Mouse (Mus musculus) mouse embryonic stem cell (cell line): ENCODE results near the gene 4930502E18Rik.
"Not testable (repeated sequence)": the region's sequence is repeated elsewhere in the genome, so short reads cannot be mapped to it uniquely, and the experiment has no call there.

Experiments used
- in situ Hi-C, 2 experiments: fragments of 300-500 bp; cut with MboI; formaldehyde crosslinking; loops; 1 replicate in 1 of 2; 3 replicates in 1 of 2; pipeline ENCODE4 v1.14.3; 2019 to 2020; ENCODE audit warnings: low sequenced_read_pairs in 2 of 2, low pct_unique_long_range_greater_than_20kb in 1 of 2, mixed read lengths in 1 of 2; ENCODE audit not compliant: unreplicated experiment in 1 of 2

The 4930502E18Rik gene

DNA sequence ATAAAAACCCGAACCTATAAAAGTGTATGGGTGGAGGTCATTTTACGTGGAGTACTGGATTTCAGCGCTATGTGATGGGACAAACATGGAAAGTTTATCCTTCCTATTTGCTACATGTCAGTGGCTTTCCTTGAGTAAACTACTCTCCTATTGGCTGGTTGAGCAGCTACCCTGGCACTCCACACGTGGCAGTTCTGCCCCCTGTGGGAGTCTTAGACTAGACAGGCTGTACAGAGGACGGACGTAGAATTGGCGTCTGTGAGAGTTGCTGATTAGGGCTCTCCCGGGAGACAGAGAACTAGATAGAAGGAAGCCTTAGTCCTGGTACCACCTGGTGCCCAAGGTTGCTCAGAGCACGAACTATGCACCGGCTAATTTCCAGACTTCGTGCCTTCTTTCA is at the start of gene 4930502E18Rik:
TSS of gene 4930502E18Rik (plus strand) at position 231 of the 400 bp plus-strand sequence.
- in situ Hi-C loops = no loop called here

DNA sequence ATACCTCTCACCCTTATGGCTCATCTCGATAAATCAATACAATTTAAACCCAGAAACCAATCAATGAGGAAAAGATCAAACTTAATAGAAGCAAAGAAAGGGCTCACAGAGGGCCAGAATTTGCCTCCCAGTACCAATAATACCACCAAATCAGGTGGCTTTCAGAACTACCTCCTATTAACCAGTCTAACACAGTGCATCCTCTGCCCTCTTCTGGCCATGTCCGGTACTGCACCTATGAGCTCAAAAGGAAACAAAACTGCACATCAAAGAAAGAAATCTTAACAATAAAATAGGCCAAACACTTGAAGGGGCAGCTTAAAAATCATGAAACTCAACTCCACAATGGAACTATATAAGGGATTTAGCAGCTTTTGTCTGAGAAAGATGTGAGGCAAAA is 47.7 kb upstream of the 4930502E18Rik start:
- in situ Hi-C loops = not testable (repeated sequence)

DNA sequence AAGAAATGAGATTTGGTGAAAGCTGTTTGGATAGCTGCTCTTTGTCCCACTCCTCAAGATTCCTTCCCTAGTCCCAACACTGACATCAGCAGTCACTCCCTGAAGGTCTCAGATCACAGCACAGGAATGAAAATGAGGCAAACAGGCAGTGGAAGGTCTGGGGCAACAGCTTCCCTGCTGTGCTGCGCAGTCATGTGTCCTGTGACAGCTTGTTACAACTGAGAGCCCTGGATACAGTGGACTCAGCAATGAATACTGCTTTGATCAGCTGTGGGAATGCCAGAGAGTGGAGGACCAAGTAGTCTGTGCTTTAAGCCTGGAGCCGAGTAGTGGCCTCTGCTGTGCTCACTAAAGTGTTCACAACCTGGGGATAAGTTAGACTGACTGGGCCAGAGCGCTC is 42.0 kb upstream of the 4930502E18Rik start:
- in situ Hi-C loops = not testable (repeated sequence)

DNA sequence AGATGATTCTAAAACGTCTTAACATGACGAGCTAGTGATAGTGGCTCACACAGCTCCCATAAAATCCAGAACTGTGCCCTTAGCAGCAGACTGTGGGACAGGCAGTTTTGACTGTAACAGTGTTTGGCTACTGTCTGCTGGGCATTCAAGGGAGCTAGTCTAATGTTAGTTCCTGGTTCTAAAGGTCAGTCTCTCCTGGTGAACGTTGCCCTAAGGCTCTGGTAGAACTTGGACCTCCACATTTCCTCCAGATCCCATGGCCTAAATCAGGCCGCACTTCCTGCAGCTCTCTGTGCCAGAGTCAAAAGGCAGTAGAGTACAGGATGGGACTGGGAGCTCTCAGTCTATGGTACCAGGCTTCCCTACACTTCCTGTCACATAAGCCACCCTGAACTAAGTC is 40.0 kb upstream of the 4930502E18Rik start:
- in situ Hi-C loops = not testable (repeated sequence)

DNA sequence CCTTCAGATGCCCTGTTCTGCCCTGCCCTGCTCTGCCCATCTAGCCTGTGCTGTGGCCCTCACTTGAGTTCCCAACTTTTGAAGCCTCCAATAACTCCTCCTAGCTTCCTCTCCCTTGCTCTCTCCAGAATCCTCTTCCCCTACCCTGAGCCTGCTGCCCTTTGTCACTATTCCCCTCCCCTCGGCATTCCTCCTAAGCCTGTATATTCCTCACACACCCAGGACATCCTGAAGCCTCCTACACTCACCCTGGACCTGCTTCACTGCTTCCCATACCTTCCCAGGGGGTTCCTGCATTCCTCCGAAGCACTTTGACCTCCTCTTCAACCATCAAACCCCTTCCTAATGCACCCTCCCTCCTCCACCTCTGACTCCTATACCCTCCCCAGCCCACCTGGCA is 32.6 kb upstream of the 4930502E18Rik start:
- in situ Hi-C loops = no loop called here

DNA sequence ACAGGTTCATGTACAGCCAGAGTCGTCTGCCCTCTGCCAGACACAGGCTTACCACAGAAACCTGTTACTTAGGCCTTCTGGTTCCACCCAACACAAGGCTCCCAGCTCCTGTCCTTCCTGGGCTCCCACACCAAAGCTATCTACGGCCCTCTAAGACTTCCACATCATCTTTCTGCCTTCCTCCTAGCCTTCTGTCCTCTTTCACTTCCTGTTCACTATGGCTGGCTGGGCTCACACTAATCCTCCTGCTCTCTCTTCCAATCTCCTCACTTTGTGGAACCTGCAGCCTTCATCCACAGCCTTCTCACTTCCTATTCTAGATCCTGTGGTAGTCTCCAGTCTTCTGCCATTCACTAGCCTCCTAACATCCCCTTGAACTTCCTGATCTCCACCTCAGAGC is 31.5 kb upstream of the 4930502E18Rik start:
- in situ Hi-C loops = no loop called here

DNA sequence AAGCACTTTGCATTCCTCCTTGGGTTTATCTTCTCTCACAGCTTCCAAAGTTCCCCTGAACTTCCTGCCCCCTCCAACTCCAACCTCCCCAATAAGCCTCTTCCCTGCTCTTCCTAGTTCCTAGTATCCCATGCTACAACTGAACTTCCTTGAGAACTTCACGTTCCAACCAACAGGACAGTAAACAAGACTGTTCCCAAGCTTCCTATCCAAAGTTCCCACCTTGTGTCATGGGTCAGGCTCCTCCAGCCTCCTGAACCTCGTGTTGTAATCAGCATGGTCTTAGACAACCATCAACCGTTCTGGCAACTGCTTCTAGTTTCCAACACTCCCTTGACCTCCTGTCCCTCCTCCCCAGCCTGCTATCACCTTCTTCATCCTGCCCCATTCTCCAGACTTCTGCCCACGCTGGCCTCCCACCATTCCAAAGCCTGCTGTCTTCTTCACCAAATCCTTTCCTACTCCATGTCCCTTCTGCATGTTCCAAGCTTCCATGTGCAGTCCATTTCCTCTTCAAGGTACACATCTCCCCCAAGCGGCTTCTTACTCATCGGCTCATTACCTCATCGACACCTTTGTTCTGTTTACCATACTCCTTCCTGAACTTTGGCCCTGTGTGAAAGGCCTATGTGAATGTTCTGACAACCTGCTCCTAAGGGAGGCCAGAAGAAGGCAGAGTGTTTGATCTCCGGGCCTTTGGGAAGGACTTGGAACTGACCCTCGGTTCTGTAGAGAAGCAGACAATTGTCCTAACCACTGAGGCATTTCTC is 30.4 kb upstream of the 4930502E18Rik start:
- in situ Hi-C loops = no loop called here

DNA sequence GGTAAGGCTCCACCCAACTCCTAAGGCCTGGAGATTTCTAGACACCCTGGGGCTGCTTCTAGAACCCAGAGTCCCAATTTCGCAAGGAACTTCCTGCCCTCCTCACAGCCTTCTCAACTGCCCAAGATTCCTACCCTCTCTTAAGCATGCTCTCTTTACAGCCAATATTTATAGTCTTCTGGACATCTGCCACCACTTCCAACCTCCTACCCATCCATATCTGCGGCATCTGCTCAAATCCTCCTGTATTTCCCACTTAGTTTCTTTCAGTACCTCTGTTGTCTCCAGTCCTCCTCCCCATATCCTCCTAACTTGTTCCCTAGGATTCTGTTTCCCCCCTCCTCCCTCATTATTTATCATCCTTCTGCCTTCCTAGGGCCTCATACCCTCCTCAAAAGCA is 25.4 kb upstream of the 4930502E18Rik start:
- in situ Hi-C loops = no loop called here

DNA sequence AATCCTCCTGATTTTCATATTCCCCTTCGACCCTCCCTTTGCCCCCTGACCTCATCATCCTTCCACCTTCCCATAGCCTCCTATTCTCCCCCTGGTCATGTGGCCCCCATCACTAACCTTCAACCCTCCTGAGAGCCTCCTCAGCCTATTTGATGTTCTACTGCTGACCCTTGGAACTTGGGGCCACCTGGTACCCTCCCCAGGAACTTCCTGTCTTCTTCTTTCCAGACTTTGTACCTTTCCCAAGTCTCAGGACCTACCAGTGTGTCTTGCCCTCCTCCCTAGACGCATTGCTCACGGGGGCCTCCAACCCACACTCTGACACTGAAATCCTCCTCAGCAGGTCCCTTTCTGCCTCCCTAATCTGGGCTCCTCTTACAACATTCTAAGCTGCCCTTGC is 22.0 kb upstream of the 4930502E18Rik start:
- in situ Hi-C loops = no loop called here

DNA sequence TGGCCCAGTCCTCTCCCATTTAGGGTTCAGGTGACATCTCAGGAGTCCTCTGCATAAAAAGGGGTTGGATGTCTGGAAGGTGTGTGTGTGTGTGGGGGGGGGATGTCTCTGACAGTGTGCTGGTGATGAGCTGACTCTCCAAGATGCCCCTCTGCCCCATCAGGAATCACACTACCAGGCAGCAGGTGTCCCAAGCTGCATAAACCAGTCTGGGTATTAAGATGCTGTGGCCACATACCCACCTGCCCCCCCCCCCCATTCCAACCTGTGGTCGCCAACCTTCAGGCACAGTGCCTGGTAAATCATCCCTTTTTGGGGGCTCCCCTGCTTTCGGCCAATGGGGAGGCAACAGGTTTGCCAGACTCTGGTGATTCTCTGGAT is 8.7 kb upstream of the 4930502E18Rik start:
- in situ Hi-C loops = no loop called here

DNA sequence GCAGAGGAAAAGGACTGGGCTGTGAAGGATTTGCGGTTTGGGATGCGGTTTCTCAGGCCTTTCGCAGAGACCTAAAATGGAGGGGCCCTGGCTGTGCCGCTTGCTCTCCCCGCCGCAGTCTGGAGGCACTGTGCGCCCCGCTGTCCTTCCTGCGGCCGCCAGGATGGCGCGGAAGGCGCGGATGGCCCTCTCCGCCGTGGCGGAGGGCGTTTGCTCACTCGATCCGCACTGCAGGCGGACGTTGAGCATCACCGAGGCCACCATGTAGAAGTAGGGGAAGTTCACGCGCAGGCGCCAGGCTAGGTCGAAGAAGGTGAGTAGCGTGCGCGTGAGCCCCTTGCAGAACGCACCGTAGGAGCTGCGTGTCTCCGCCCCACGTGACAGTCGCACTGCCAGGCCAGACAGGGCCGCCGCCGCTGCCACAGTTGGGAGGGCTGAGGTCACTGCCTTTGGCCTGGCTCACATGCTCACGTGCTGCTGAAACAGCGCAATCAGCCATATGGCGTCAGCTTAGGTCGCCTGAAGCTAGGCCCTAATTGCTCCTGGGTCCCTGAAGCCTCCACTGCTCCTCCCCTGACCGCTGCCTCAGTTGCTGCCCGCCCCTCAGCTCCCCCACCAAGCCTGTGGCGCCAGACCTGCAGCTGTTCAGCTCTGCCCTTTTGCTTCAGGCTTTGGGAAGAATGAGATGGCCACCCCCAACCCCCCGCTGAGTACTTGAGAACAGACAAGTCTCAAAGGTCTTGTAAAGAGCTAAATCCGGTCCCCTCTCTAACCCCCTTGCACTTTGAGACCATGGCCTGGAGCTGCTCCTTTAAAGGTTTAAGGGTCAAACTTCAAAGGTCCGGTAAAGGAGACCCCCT is 8.1 kb upstream of the 4930502E18Rik start:
- in situ Hi-C loops = no loop called here

DNA sequence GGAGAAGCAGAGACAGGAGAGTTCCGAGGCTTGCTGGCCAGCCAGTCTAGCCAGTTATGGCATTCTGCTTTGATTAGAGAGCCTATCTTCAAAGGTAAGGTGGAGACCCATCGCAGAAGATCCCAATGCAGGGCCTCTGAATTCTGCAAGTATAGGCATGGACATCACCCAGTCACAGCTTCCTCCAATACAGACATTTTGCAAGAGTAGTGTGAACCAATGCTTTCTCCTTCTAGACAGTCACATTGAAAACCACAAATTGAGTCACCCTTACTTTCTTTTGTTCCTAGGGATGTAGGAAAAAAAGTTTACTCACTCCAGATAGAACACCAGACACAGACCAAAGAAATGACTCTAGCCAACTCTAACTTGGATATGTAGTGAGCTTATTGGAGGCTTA is 4.3 kb downstream of the 4930502E18Rik start:
- in situ Hi-C loops = no loop called here

DNA sequence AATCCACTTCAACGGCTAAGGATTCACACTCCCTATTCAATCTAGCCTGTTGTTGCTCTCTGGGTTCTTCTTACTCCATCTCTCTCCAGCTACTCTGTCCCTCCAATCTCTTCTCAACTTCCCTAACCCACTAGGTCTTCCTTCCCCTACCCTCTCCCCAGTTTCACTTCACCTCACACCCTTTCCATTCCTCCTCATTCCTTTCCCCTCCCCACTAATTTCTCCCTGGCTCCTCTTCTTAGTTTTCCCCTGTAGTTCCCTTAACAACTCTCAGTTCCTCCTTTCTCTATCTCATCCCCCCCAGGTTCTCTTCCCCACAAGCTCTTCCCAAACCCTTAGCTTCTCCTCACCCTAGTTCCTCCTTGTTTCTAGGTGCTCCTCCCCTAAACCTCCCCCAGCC is 28.2 kb downstream of the 4930502E18Rik start:
- in situ Hi-C loops = no loop called here

DNA sequence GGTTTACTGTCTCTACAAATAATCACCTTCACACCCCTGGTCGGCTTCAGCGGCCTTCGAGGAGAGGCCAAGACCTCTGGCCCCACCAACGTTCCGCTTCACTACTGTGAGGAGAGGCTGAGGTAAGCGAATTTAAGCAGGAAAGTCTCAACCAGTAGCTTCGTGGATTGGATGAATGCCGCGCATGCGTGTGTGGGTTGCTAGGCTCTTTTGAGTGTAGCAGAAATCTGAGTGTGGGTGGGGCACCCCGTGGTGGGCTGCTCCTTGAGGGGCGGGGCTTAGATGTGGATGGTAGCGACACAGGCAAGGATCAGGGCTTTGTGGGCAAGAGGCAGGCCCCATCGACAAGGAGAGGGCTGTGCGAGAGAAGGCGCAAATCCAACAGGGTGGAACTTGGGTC is 33.1 kb downstream of the 4930502E18Rik start, which contains the start of gene 1700013H16Rik:
TSS of gene 1700013H16Rik (minus strand) at position 96 of the 400 bp plus-strand sequence.
- in situ Hi-C loops = no loop called here

DNA sequence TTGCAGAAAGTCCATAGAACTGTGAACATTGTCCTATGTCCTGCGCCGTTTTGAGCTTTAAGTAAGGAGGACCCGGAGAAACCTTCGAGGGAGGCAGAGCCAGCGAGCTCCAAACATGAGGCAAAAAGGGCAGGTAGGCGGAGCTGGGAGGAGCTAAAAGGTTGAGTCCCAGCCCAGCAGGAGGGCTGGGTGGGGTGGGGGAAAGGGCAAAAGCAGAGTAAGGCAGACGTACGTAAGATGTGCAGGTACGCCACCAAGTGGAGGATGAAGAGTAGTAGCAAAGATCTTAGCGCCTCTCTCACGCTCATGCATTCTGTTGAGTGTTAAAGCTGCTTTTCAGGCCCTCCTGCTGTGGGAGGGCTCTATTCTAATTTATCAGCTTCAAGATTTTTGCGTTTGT is 51.6 kb downstream of the 4930502E18Rik start, which contains the start of gene Zfp36l3:
TSS of gene Zfp36l3 (minus strand) at position 119 of the 400 bp plus-strand sequence.
- in situ Hi-C loops = no loop called here
